Mouse (Mus musculus): ENCODE measurements around the gene Apopt1. TPM values are rescaled to one million over a fixed set of nuclear protein-coding genes. Genes with fewer than 3 reads are reported as not detected.

Apopt1 gene
- polyA plus RNA-seq, 1 experiment from 2014 or later, result 57.8 TPM

DNA sequence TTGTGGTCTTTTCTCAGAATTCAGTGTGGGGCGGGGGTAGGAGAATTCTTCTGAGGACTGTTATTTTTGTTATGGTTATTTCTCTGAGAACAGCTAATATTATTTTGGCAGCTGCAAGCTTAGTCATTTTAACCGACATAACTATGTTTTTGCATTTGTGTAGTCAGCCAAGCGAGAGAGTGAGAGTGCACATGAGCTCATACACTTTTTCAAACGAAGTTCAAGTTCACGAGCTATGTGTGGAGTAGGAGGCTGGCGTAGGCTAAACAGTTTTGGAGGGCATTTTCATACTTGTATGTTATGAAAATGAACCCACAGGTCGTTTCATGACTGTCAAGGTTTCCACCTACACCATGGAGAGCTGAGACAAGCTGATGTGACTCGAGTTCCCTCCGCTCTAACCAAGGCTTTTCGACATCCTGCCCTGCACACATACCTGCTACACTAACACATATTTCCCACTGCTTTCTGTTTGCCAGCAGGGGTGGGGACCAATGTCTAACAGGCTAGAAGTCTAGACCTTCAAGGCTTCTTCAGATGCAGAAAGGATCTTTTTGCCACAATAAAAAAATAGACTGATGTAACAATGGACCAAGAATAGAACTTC is 55.4 kb downstream of the Apopt1 start:
- Histone ChIP-seq H3K9ac (ENCODE audit: low read depth, low read length) (no peak overlapping the region), H3K27ac (no peak overlapping the region; the same call in 1 of the 2 replicates), H3K4me2 (ENCODE audit: low read length) (no peak overlapping the region), H3K9me3 (replicated peaks; ENCODE audit: low read length) (no peaks in the 10 kb centered on the region), H3K4me3 (replicated peaks; ENCODE audit: low read depth, low read length) (no peak overlapping the region), H3K27me3 (ENCODE audit: insufficient read depth, low read length) (no peaks in the 10 kb centered on the region), H3K36me3 (ENCODE audit: insufficient read depth, low read length) (peaks cover 14% of the 10 kb centered on the region), H3K4me1 (replicated peaks; ENCODE audit: insufficient read depth, low read length) (peaks cover 19% of the 10 kb centered on the region; the same call in 1 of the 2 replicates)
- ATAC-seq (replicated peaks; ENCODE audit: low FRiP score, low read depth) (no peak), DNase-seq (ENCODE audit: low spot score) (no peak)
- 79% methylated on average over 10 of the region's 10 CpGs for WGBS
- TF ChIP-seq CTCF (IDR thresholded peaks at IDR 0.05; ENCODE audit: low read depth), result no peak

DNA sequence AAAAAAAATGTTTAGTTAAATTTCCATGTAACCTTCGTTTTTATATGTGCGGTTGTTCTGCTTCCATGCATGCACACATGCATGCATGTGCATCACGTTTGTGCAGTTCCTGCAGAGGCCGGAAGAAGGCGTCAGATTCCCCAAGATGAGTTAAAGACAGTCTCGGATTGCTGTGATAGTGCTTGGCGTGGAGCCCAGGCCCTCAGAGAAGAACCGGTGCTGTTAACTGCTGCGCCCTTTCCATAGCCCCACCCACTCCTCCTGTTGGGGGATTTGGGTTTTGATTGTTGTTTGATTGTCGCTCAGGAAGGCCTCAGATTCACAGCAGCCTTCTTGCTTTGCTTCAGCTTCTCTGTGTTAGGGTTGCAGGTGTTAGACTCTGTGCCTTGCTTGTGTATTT is 56.2 kb downstream of the Apopt1 start:
- peak; percentile 49 for TF ChIP-seq CTCF (IDR thresholded peaks at IDR 0.05; ENCODE audit: low read depth)
- Histone ChIP-seq H3K4me2 (ENCODE audit: low read length) (no peak overlapping the region), H3K36me3 (ENCODE audit: insufficient read depth, low read length) (peaks cover 20% of the 10 kb centered on the region), H3K9ac (ENCODE audit: low read depth, low read length) (no peak overlapping the region), H3K4me1 (replicated peaks; ENCODE audit: insufficient read depth, low read length) (peaks cover 19% of the 10 kb centered on the region; the same call in 1 of the 2 replicates), H3K9me3 (replicated peaks; ENCODE audit: low read length) (no peaks in the 10 kb centered on the region), H3K4me3 (replicated peaks; ENCODE audit: low read depth, low read length) (no peak overlapping the region), H3K27me3 (ENCODE audit: insufficient read depth, low read length) (no peaks in the 10 kb centered on the region), H3K27ac (peak overlapping the region; percentile 50; the same call in 1 of the 2 replicates)
- peak; percentile 84 for DNase-seq (ENCODE audit: low spot score)
- 0 out of 2 replicates have a peak, but pooled peaks have one; percentile 34 for ATAC-seq (replicated peaks; ENCODE audit: low FRiP score, low read depth)
- 25% methylated on average over 10 of the region's 10 CpGs for WGBS

DNA sequence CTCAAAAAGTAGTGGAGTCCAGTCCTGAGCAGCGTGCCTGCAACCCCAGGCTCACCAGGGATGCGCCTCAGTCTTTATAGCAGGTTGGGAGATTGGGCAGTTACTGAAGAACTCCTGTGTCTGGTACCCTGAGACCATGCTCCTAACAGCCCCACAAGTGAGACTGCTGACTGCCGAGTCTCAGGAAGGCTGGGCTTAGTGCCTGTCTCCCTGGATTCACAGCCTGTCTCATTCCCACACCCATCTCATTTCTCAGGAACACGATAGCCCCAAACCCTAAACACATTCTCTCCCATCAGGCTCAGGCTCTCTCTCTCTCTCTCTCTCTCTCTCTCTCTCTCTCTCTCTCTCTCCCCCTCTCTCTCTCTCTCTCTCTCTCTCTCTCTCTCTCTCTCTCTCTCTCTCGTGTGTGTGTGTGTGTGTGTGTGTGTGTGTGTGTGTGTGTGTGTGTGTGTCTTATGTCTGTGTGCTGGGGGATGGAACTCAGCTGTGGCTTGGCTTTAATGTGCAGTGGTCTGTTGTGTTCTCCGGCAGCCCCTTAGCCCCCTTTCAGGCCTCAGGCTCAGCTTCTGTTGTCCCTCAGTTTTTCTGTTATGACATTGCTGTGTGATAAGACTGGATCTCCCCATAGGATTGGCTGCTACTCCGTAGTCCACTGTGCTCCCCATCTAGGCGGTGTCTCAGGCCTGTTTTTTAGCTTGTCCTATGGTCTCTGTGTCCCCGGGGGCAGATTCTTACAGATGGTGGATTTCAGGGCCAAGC is 56.9 kb downstream of the Apopt1 start:
- WGBS, result 47% methylated on average over 9 of the region's 9 CpGs
- Histone ChIP-seq H3K27ac (peak overlapping the region; percentile 50; the same call in 1 of the 2 replicates), H3K4me3 (replicated peaks; ENCODE audit: low read depth, low read length) (no peak overlapping the region), H3K27me3 (ENCODE audit: insufficient read depth, low read length) (no peaks in the 10 kb centered on the region), H3K4me2 (ENCODE audit: low read length) (no peak overlapping the region), H3K9ac (ENCODE audit: low read depth, low read length) (no peak overlapping the region), H3K36me3 (ENCODE audit: insufficient read depth, low read length) (peaks cover 26% of the 10 kb centered on the region), H3K4me1 (replicated peaks; ENCODE audit: insufficient read depth, low read length) (peaks cover 19% of the 10 kb centered on the region; the same call in 1 of the 2 replicates), H3K9me3 (replicated peaks; ENCODE audit: low read length) (no peaks in the 10 kb centered on the region)
- ATAC-seq (replicated peaks; ENCODE audit: low FRiP score, low read depth), result no peak
- no peak for TF ChIP-seq CTCF (IDR thresholded peaks at IDR 0.05; ENCODE audit: low read depth)
- peak; percentile 40 for DNase-seq (ENCODE audit: low spot score)

DNA sequence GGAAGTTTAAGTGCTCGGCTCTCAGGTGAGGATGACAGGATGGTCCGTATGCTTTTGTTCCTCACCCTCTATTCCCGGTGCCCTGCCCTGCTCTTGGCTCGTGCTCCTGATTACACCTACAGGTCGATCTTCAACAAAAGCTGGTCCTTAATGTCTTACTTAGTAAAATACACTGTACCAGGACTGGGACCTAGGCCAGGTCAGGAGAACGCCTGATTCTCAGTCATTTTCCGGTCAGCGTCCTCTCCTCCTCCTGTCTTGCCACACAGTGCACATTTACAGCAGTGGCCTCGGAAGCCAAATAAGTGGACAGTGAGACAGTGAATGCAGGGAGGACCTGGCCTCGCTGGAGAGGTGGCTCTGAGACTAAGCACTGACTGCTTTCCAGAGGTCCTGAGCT is 57.6 kb downstream of the Apopt1 start:
- no peak for TF ChIP-seq CTCF (IDR thresholded peaks at IDR 0.05; ENCODE audit: low read depth)
- Histone ChIP-seq H3K9me3 (replicated peaks; ENCODE audit: low read length) (no peaks in the 10 kb centered on the region), H3K4me3 (replicated peaks; ENCODE audit: low read depth, low read length) (no peak overlapping the region), H3K9ac (ENCODE audit: low read depth, low read length) (no peak overlapping the region), H3K27me3 (ENCODE audit: insufficient read depth, low read length) (no peaks in the 10 kb centered on the region), H3K4me1 (replicated peaks; ENCODE audit: insufficient read depth, low read length) (peaks cover 17% of the 10 kb centered on the region; the same call in 1 of the 2 replicates), H3K27ac (0 out of 2 replicates have a peak overlapping the region, but pooled peaks have one; percentile 16), H3K36me3 (ENCODE audit: insufficient read depth, low read length) (peaks cover 33% of the 10 kb centered on the region), H3K4me2 (ENCODE audit: low read length) (no peak overlapping the region)
- DNase-seq (ENCODE audit: low spot score) (no peak), ATAC-seq (replicated peaks; ENCODE audit: low FRiP score, low read depth) (no peak)
- WGBS, result 79% methylated on average over 10 of the region's 10 CpGs

DNA sequence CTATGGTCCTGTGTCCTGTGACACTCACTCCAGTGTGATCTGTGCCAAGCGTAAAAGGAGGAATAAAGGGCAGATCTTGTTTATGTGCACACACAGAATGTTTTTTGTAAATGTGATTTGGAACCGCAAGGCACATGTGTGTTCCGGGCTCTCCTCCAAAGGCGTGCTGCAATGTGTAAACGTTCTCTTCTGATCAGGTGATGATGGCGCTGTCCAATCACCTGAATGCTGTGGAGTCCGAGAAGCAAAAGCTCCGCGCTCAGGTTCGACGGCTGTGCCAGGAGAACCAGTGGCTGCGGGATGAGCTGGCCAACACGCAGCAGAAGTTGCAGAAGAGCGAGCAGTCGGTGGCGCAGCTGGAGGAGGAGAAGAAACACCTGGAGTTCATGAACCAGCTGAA is 61.1 kb downstream of the Apopt1 start:
- H3K9me3 ChIP-seq (replicated peaks; ENCODE audit: low read length), result no peaks in the 10 kb centered on the region
- no peak overlapping the region for H3K27ac ChIP-seq
- no peaks in the 10 kb centered on the region for H3K27me3 ChIP-seq (ENCODE audit: insufficient read depth, low read length)
- H3K36me3 ChIP-seq (ENCODE audit: insufficient read depth, low read length), result peaks cover 56% of the 10 kb centered on the region
- DNase-seq (ENCODE audit: low spot score) (no peak), ATAC-seq (replicated peaks; ENCODE audit: low FRiP score, low read depth) (no peak)
- TF ChIP-seq CTCF (IDR thresholded peaks at IDR 0.05; ENCODE audit: low read depth), result no peak
- WGBS, result 77% methylated on average over 16 of the region's 16 CpGs
- no peak overlapping the region for H3K4me3 ChIP-seq (replicated peaks; ENCODE audit: low read depth, low read length)
- no peak overlapping the region for H3K9ac ChIP-seq (ENCODE audit: low read depth, low read length)
- 0 out of 2 replicates have a peak, but pooled peaks cover 7% of the 10 kb centered on the region for H3K4me1 ChIP-seq (replicated peaks; ENCODE audit: insufficient read depth, low read length)
- no peak overlapping the region for H3K4me2 ChIP-seq (ENCODE audit: low read length)

DNA sequence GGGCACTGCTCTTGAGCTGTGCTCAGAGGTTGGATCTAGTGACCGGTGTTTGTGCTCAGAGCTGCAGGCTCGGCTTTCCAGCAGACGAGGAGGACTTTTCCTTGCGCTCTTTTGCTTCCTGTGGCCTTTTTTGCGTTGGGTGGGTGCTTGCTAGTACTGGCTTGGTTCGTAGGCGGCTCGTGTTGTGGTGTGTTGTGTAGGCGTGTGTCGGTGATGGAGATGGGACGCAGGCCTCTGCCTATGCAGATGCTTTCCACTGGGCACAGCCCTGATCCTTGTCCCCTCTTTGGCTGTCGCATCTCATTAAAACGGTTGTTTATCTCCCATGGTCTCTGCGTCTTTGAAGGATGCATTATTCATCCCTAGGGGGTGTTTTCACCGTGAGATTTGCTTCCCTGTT is 61.8 kb downstream of the Apopt1 start:
- H3K4me2 ChIP-seq (ENCODE audit: low read length), result no peak overlapping the region
- 0 out of 2 replicates have a peak, but pooled peaks cover under 1% of the 10 kb centered on the region for H3K4me1 ChIP-seq (replicated peaks; ENCODE audit: insufficient read depth, low read length)
- peaks cover 62% of the 10 kb centered on the region for H3K36me3 ChIP-seq (ENCODE audit: insufficient read depth, low read length)
- no peak overlapping the region for H3K4me3 ChIP-seq (replicated peaks; ENCODE audit: low read depth, low read length)
- H3K9me3 ChIP-seq (replicated peaks; ENCODE audit: low read length), result no peaks in the 10 kb centered on the region
- WGBS, result 77% methylated on average over 15 of the region's 15 CpGs
- no peak for ATAC-seq (replicated peaks; ENCODE audit: low FRiP score, low read depth)
- no peak overlapping the region for H3K9ac ChIP-seq (ENCODE audit: low read depth, low read length)
- no peaks in the 10 kb centered on the region for H3K27me3 ChIP-seq (ENCODE audit: insufficient read depth, low read length)
- no peak for DNase-seq (ENCODE audit: low spot score)
- H3K27ac ChIP-seq, result no peak overlapping the region
- no peak for TF ChIP-seq CTCF (IDR thresholded peaks at IDR 0.05; ENCODE audit: low read depth)

All from kidney, postnatal 0 days (tissue).